Mouse (Mus musculus) C2C12 (cell line): ENCODE measurements at regions not wholly inside any gene's neighbourhood (a gene's known extent, or its start where the extent isn't known, plus 50 kb on each side); places are given as distances from the start of the nearest gene placed in this dataset.

Experiments used
- H3K27me3 ChIP-seq: one replicate; pipeline ENCODE4 v1.6.1; 2011; ENCODE audit not compliant: control insufficient read depth, insufficient read depth, insufficient read length
- H3K36me3 ChIP-seq: one replicate; pipeline ENCODE4 v1.6.1; 2011; ENCODE audit not compliant: control insufficient read depth, insufficient read depth
- H3K4me3 ChIP-seq: one replicate; pipeline ENCODE4 v1.5.1; 2011; ENCODE audit warnings: mild to moderate bottlenecking, control low read depth; ENCODE audit not compliant: poor library complexity, insufficient read depth, severe bottlenecking
- H3K79me2 ChIP-seq: one replicate; pipeline ENCODE4 v1.6.1; 2011; ENCODE audit not compliant: control insufficient read depth, insufficient read depth
- H3K79me3 ChIP-seq: one replicate; pipeline ENCODE4 v1.6.1; 2011; ENCODE audit warnings: low read depth, control low read depth
- H3ac ChIP-seq: one replicate; pipeline ENCODE3; 2011; ENCODE audit warnings: low read depth; ENCODE audit not compliant: control insufficient read depth, insufficient read length
- CEBPB ChIP-seq: IDR thresholded peaks from one replicate; pipeline ENCODE4 v1.6.1; 2011; ENCODE audit warnings: low read depth, mild to moderate bottlenecking, control low read depth, moderate library complexity
- CTCF ChIP-seq: IDR thresholded peaks from one replicate; pipeline ENCODE4 v1.5.1; 2011; ENCODE audit not compliant: control insufficient read depth, insufficient read depth, insufficient read length
- FOSL1 ChIP-seq: IDR thresholded peaks from one replicate; pipeline ENCODE4 v1.8.0; 2011; ENCODE audit warnings: mild to moderate bottlenecking, low read length; ENCODE audit not compliant: poor library complexity, insufficient read depth, severe bottlenecking
- MAX ChIP-seq: IDR thresholded peaks from one replicate; pipeline ENCODE4 v1.6.1; 2011; ENCODE audit warnings: mild to moderate bottlenecking, control low read depth
- MYOD1 ChIP-seq: IDR thresholded peaks from one replicate; pipeline ENCODE4 v1.6.1; 2011; ENCODE audit warnings: low read depth; ENCODE audit not compliant: control insufficient read depth, insufficient read length
- MYOG ChIP-seq: IDR thresholded peaks from one replicate; pipeline ENCODE4 v1.6.1; 2011; ENCODE audit not compliant: control insufficient read depth, insufficient read length; ENCODE audit errors: extremely low read depth
- USF1 ChIP-seq: IDR thresholded peaks from one replicate; pipeline ENCODE4 v1.6.1; 2011; ENCODE audit warnings: low read depth, mild to moderate bottlenecking, control low read depth, moderate library complexity

GRCm38 (mm10) chr5:90164434-90164833 lies 59.4 kb downstream of the Cox18 start:
- Histone ChIP-seq H3K79me2 (no peaks in the 10 kb centered on the region), H3K36me3 (no peaks in the 10 kb centered on the region), H3ac (no peak overlapping the region), H3K79me3 (no peaks in the 10 kb centered on the region), H3K27me3 (no peaks in the 10 kb centered on the region), H3K4me3 (no peak overlapping the region)
- no peak for TF ChIP-seq MYOG
- no peak for TF ChIP-seq CTCF
- no peak for TF ChIP-seq MAX
- TF ChIP-seq MYOD1: no peak
- no peak for TF ChIP-seq FOSL1
- TF ChIP-seq CEBPB: no peak
- TF ChIP-seq USF1: no peak

- Histone ChIP-seq H3K79me3 (no peaks in the 10 kb centered on the region), H3ac (no peak overlapping the region), H3K79me2 (no peaks in the 10 kb centered on the region), H3K27me3 (no peaks in the 10 kb centered on the region), H3K4me3 (no peak overlapping the region), H3K36me3 (no peaks in the 10 kb centered on the region)
- TF ChIP-seq FOSL1 (no peak), CTCF (no peak), MAX (no peak), CEBPB (no peak), MYOD1 (no peak), MYOG (no peak), USF1 (no peak)
These were observed 60.6 kb downstream of the Cox18 start for GRCm38 (mm10) chr5:90163033-90163859.

GRCm38 (mm10) chr5:90160281-90160680 lies 63.5 kb downstream of the Cox18 start:
- no peak overlapping the region for H3ac ChIP-seq
- no peaks in the 10 kb centered on the region for H3K27me3 ChIP-seq
- H3K79me2 ChIP-seq: no peaks in the 10 kb centered on the region
- no peak overlapping the region for H3K4me3 ChIP-seq
- TF ChIP-seq FOSL1: no peak
- TF ChIP-seq MAX: no peak
- no peak for TF ChIP-seq MYOD1
- TF ChIP-seq USF1: no peak
- no peak for TF ChIP-seq MYOG
- TF ChIP-seq CEBPB: no peak
- TF ChIP-seq CTCF: no peak
- H3K36me3 ChIP-seq: no peaks in the 10 kb centered on the region
- H3K79me3 ChIP-seq: no peaks in the 10 kb centered on the region

- no peaks in the 10 kb centered on the region for H3K79me3 ChIP-seq
- no peak overlapping the region for H3ac ChIP-seq
- H3K36me3 ChIP-seq: no peaks in the 10 kb centered on the region
- H3K79me2 ChIP-seq: no peaks in the 10 kb centered on the region
- H3K4me3 ChIP-seq: no peak overlapping the region
- TF ChIP-seq MYOG: no peak
- no peak for TF ChIP-seq MAX
- TF ChIP-seq USF1: no peak
- TF ChIP-seq MYOD1: no peak
- TF ChIP-seq CEBPB: no peak
- no peak for TF ChIP-seq CTCF
- no peak for TF ChIP-seq FOSL1
- H3K27me3 ChIP-seq: no peaks in the 10 kb centered on the region
These were observed 67.3 kb downstream of the Cox18 start for GRCm38 (mm10) chr5:90156522-90156921.

DNA sequence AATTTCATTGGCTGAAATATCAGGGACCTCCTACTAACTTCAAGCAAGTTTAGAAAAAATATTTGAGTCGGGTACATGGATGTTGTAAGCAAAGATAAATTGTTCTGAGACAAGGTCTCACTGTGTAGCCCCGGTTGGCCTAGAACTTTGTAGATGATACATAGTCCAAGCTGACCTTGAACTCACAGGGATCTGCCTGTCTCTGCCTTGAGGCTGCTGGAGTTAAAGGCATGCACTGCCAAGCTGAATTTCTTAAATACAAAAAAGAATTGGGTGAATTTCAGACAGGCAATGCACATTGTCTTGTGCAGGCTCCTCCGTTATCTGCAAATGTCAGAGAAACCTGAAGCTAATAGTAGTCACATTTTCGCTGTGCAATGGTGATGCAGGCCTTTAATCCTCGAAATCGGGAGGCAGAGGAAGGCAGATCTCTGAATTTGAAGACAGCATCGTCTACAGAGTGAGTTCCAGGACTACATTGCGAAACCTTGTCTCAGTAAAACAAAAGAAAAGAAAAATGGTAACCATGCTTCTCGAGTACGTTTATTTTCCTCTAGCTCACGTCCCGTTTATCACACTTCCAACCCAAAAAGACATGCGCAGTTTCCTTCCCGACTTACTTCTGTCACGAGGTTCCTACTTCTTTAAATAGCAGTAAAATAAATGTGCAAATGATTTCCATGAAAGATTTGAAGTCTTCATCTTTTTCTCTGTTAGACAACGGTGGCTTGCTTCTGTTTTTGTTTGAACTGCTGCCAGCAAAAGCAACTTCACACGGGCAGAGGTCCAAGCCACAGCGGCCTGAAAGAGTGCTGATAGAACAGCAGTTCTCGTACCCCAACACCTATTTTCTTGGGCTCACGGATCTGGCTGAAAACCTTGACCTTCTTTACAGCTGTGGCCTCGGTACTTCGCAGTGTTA lies 73.9 kb downstream of the Cox18 start:
- Histone ChIP-seq H3K27me3 (no peaks in the 10 kb centered on the region), H3K79me2 (no peaks in the 10 kb centered on the region), H3K4me3 (no peak overlapping the region), H3K36me3 (no peaks in the 10 kb centered on the region), H3K79me3 (no peaks in the 10 kb centered on the region), H3ac (no peak overlapping the region)
- no peak for TF ChIP-seq MYOD1
- no peak for TF ChIP-seq FOSL1
